Mouse (Mus musculus) hindbrain, embryonic 10.5 days (tissue): Measurements from ENCODE around the gene Mtmr6. TPM values are rescaled to one million over a fixed set of nuclear protein-coding genes. Genes with fewer than 3 reads are reported as not detected.

ENCODE experiments used
- DNase-seq: peaks from one replicate; pipeline ENCODE4 v3.0.0-alpha.2; 2017; ENCODE audit warnings: low spot score
- H3K27ac ChIP-seq: fragments of 300-500 bp; sonication (generic); 2 replicates; pipeline ENCODE4 v1.5.1; 2016; ENCODE audit warnings: mild to moderate bottlenecking, moderate library complexity
- H3K27me3 ChIP-seq: fragments of 300-500 bp; sonication (generic); 2 replicates; pipeline ENCODE4 v1.6.1; 2016; ENCODE audit warnings: mild to moderate bottlenecking; ENCODE audit not compliant: poor library complexity, insufficient read depth, severe bottlenecking
- H3K36me3 ChIP-seq: fragments of 300-500 bp; sonication (generic); 2 replicates; pipeline ENCODE4 v1.6.1; 2016; ENCODE audit warnings: mild to moderate bottlenecking, moderate library complexity
- H3K4me1 ChIP-seq: fragments of 300-500 bp; sonication (generic); replicated peaks from 2 replicates; pipeline ENCODE4 v1.6.1; 2016; ENCODE audit warnings: mild to moderate bottlenecking
- H3K4me3 ChIP-seq: fragments of 300-500 bp; sonication (generic); 2 replicates; pipeline ENCODE4 v1.5.1; 2016; ENCODE audit warnings: mild to moderate bottlenecking, moderate library complexity
- H3K9me3 ChIP-seq: fragments of 300-500 bp; sonication (generic); 2 replicates; pipeline ENCODE4 v1.6.1; 2016; ENCODE audit warnings: mild to moderate bottlenecking, moderate library complexity
- WGBS: fragments of 180-500 bp; shearing (Covaris S2); methylation state at CpG from one replicate; pipeline ENCODE4 v1.1.7; 2016; 5-methylcytosine and 5-hydroxymethylcytosine counted together
- polyA plus RNA-seq: library from polyadenylated mRNA; unstranded; fragments of >200 nt; fragmentation: Nextera tagmentation; extraction: Ambion mirVana; gene quantifications from 2 replicates; pipeline ENCODE4 v1.2.1, GENCODE M21; 2016

The Mtmr6 gene
- 32.2 and 35.9 TPM in 2 replicates for polyA plus RNA-seq

DNA sequence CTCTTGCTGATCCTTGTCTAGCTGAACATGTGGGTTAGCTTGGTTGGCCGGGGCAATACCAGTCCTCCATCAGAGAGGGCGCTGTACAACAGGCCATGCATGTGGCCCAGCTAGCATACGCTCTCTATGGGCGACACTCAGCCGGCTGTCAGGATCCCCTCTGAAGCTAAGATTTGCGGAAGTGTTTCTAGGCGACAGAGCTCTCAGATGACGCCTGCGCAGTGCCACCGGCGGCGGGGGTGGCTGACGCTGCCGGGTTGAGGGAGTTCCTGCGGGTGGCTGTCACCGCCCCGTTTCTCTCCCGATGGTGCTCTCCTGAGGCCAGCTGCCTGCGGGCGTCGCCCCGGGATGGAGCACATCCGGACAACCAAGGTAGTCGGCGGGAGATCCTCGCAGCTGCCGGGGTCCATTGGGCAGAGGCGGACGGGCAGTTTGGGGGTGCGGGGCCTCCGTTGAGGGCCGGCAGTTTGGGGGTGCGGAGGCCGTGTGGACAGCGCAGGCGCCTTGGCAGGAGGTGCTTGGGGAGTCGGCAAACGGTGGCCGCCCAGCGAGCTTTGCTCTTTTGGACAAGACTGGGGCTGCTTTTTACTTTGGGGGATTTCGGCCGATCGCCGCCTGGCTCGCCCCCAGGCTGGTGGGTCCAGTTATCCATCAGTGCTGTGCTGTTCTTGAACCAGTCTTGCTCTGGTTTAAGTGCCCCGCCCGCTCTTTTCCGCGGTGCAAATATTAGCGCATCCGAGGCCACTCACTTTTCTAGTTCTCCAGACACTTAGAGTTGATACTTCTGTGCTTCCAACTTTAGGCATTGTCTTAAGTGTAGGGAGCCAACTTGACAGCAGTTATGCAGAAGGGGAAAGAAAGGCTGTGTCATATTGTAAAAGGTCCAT, at the start of gene Mtmr6:
Mtmr6 (plus strand) TSS at position 239 of the 887 bp plus-strand sequence.
- Histone ChIP-seq H3K27me3 (no peaks in the 10 kb centered on the region), H3K36me3 (no peaks in the 10 kb centered on the region), H3K4me3 (peak within 1 kb of the TSS; percentile 82), H3K4me1 (peaks cover 17% of the 10 kb centered on the region), H3K9me3 (no peaks in the 10 kb centered on the region), H3K27ac (peak within 1 kb of the TSS; percentile 90)
- DNase-seq: peak; percentile 98
- WGBS: under 1% methylated on average over 51 of the region's 51 CpGs

DNA sequence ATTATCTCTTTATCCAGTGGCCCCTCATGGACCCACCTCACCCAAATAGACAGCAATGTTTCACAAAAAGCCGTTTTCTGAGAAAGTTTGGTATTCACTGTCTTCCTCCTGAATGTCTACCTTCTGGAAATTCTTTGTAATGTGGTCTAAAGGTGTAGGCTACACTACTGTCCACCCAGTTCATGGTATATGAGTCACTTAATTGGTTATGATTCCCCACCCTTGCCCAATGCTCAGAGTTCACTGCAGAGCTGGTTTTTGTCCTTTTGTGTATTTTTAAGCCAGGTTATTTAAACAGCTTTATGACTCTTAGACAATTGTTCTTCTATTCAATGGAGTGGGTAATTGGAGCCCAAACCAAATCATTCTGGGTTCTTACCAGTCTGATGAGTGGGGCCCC, 48.9 kb upstream of the Mtmr6 start:
- H3K36me3 ChIP-seq: peaks cover 45% of the 10 kb centered on the region
- no peak overlapping the region for H3K4me3 ChIP-seq
- no peaks in the 10 kb centered on the region for H3K4me1 ChIP-seq
- no peaks in the 10 kb centered on the region for H3K9me3 ChIP-seq
- no peak overlapping the region for H3K27ac ChIP-seq
- no peaks in the 10 kb centered on the region for H3K27me3 ChIP-seq
- DNase-seq: no peak
- WGBS: 90% methylated on average over 1 of the region's 1 CpGs

DNA sequence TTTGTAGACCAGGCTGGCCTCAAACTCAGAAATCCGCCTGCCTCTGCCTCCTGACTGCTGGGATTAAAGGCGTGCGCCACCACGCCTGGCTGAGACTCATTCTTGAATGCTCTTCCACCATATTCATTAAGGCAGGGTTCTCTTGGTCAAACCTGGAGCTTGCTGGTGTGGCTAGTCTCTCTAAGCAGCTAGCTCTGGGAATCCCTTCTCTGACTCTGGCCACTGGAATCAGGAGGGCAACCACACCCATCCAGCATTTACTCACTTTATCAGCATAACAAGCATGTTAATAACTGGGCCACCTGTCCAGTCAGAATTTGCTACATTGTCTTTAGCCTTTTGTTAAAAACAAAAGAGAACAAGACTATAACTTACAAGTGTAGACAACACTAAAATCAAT, 47.4 kb upstream of the Mtmr6 start:
- 95% methylated on average over 4 of the region's 4 CpGs for WGBS
- Histone ChIP-seq H3K27me3 (no peaks in the 10 kb centered on the region), H3K4me3 (no peak overlapping the region), H3K4me1 (no peaks in the 10 kb centered on the region), H3K9me3 (no peaks in the 10 kb centered on the region), H3K27ac (no peak overlapping the region), H3K36me3 (peaks cover 57% of the 10 kb centered on the region)
- no peak for DNase-seq

DNA sequence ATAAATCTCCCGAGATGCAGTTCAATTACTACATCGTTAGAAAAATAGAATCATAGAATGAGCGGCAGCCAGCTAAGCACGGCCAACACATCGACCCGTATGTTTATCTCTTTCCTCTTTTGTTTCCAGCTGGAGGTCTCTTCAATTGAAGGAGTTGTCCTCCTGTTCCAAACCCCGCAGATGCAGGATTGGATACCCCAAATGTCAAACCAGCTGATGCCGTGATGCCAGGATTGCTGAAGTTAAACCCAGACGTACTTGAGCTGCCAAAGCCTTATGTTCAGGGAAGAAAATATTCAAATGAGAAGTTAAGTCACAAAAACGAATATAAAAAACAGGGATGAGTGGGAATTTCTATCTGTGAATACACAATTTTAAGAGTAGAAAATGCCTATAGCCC, 45.1 kb upstream of the Mtmr6 start:
- 93% methylated on average over 10 of the region's 10 CpGs for WGBS
- Histone ChIP-seq H3K9me3 (no peaks in the 10 kb centered on the region), H3K4me1 (no peaks in the 10 kb centered on the region), H3K27me3 (no peaks in the 10 kb centered on the region), H3K27ac (no peak overlapping the region), H3K4me3 (no peak overlapping the region), H3K36me3 (peaks cover 62% of the 10 kb centered on the region)
- no peak for DNase-seq

DNA sequence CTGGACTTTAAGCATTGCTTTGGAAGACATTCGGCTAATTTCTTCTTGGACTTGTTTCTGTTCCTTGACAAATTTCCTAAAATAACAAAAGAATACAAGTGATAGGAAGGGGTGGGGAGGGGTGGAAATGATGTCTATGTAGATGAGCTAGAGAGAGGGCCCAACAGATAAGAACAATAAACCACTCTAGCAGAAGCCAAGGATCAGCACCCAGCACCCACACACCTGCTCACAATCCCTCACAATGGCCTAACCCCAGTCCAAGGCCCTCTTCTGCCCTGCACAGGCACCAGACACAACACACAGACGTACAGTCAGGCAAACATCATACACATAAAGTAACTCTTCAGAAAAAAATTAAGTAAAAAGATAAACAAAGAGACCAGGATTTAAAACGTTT, 26.5 kb upstream of the Mtmr6 start:
- 82% methylated on average over 3 of the region's 3 CpGs for WGBS
- Histone ChIP-seq H3K4me1 (no peaks in the 10 kb centered on the region), H3K4me3 (no peak overlapping the region), H3K27ac (no peak overlapping the region), H3K9me3 (no peaks in the 10 kb centered on the region), H3K36me3 (peaks cover 92% of the 10 kb centered on the region), H3K27me3 (no peaks in the 10 kb centered on the region)
- no peak for DNase-seq

DNA sequence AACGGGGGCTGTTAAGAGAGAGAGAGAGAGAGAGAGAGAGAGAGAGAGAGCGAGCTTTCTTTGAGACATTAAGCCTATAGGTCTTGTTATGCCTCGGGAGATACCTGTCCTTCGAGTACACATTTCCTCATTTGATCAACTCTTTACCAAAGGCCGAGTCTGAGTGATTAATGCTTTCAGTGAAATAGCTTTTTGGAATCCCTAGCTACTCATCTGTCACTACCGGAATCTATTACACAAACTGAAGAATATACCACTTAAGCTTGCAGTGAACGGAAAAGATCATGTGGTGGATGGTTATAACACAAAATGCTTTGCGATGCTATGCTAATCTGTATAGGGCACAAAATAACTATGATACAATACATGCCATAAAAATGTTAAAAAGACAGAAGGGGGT, 14.7 kb upstream of the Mtmr6 start:
- no peak for DNase-seq
- Histone ChIP-seq H3K4me1 (peaks cover 22% of the 10 kb centered on the region), H3K9me3 (no peaks in the 10 kb centered on the region), H3K27ac (peak overlapping the region; percentile 97), H3K4me3 (peak overlapping the region; percentile 82), H3K27me3 (no peaks in the 10 kb centered on the region), H3K36me3 (peaks cover 23% of the 10 kb centered on the region)
- WGBS: 33% methylated on average over 8 of the region's 8 CpGs

DNA sequence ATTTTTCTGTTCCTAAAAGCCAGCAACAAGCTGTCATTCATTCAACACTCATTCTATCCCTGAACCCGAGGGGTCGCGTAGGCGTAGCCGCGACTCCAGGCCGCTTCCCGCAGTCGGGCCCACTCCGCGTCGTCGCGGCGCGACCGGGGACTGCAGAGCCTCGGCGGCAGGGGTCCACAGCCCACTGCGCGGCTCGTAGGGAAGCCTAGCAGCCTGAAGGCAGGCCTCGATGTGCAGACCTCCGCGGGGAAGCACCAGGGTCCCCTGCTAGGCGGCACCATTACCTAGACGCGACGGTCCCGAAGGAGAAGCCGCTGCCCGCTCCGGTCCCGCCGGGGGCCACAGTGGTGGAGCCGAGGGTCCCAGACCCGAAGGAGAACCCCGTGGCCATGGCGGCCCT, 14.1 kb upstream of the Mtmr6 start:
- Histone ChIP-seq H3K27ac (peak overlapping the region; percentile 97), H3K4me3 (peak overlapping the region; percentile 82), H3K27me3 (no peaks in the 10 kb centered on the region), H3K4me1 (peaks cover 22% of the 10 kb centered on the region), H3K36me3 (peaks cover 20% of the 10 kb centered on the region), H3K9me3 (no peaks in the 10 kb centered on the region)
- no peak for DNase-seq
- WGBS: under 1% methylated on average over 39 of the region's 39 CpGs

DNA sequence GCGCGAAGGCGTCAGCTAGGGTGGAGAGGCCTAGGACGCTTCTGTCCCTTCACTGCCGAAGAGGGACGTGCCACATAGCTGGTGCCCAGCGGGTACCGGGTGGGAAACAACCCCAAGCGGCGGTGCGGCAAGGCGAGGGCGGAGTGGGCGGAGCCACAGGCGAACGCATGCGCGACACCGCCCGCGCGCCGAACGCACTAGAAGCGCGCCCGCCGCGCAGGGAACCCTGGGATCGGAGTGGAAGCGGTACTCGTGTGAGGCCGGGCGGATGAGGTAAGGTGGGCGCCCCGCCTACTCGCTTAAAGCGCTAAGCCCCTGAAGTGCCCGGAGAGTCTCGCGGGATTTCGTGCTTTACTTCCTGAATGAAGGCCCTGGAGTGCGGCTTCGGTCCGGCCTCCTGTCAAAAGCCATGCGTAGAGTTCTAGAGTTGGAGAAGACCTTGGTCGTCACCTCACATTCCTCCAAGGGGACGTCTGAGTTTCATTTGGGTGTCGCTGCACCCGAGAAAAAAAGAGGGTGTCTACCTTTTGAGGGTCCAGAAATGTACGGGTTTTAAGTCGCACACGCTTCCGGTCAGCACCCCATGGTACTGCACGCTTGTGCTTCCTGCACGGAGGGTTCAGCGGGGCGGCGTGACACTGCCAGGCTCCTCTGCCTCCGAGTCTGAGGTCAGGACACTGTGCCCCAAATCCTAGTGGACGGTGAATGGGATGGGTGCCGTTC, 13.6 kb upstream of the Mtmr6 start, which contains the start of the genes Nupl1 and Gm49336:
Nupl1 (minus strand) TSS at position 151 of the 723 bp plus-strand sequence.
Gm49336 (minus strand) TSS at position 227 of the 723 bp plus-strand sequence.
- peaks cover 22% of the 10 kb centered on the region for H3K4me1 ChIP-seq
- under 1% methylated on average over 62 of the region's 62 CpGs for WGBS

DNA sequence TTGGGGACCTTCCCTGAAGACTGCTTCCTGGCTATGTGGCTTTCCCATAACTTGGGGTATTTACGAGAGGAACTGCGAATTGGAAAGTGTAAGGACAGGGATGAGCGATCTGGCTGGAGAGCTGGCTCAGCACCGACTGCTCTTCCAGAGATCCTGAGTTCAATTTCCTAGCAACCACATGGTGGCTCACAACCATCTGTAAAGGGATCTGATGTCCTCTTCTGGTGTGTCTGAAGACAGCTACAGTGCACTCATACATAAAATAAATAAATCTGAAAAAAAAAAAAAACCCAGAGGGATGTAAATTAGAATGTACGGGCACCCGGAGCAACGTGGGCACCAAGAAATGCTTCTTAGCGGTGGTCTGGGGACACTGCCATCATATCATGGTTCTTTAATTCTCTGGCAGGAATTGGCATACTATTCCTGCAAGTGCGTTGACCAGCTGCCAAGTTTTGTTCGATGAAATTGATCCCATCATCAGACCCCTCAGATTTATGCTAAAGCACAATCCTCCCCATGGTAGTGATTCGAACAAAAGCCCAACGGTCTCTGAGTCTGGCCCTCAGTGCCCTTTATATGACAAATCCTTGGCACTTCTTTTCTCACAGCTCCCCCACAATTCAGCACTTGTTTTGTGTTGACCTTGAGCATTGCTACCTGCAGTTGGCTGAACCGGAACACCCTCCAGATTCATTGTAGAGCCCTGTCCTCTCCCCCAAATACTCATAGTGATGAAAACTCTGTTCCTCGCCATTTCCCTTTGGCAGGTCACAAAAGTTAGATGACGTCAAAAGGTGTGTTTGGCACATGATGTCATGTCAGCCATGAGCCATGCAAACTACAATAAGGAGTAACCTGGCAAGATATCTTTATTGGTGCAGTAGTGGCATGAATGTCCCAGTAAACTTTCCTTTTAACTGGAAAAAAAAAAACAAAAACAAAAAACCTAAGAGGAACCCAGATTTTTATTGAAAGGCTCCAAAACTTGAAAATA, 12.7 kb upstream of the Mtmr6 start:
- Histone ChIP-seq H3K4me1 (peaks cover 22% of the 10 kb centered on the region), H3K36me3 (peaks cover 7% of the 10 kb centered on the region; the same call in 1 of the 2 replicates), H3K9me3 (no peaks in the 10 kb centered on the region), H3K27me3 (no peaks in the 10 kb centered on the region), H3K4me3 (peak overlapping the region; percentile 82), H3K27ac (peak overlapping the region; percentile 97)
- 26% methylated on average over 15 of the region's 15 CpGs for WGBS
- DNase-seq: peak; percentile 3

More for the DNA sequence above, 13.6 kb upstream of the Mtmr6 start, which contains the start of the genes Nupl1 and Gm49336:
- H3K9me3 ChIP-seq: no peaks in the 10 kb centered on the region
- peak within 1 kb of the TSS; percentile 82 for H3K4me3 ChIP-seq
- DNase-seq: peak; percentile 97
- H3K36me3 ChIP-seq: peaks cover 14% of the 10 kb centered on the region
- peak within 1 kb of the TSS; percentile 97 for H3K27ac ChIP-seq
- no peaks in the 10 kb centered on the region for H3K27me3 ChIP-seq

DNA sequence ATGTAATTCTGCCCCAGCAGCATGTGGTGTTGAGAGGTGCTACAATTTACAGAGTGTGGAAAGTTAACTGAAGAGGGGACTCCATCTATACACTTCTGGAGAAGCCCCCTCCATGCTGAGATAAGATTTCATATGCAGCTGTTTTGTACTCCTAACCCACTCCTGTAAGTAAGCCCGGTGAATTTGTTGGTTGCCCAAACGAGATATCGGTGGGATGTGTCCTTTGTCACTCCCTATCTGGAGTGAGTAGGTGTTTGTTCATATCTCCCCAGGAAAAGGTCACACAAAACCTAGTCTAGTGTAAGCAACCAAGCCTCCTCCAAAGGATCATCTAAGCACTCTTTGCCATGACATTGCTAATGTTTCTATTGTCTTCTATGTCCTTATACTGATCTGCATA, 11.6 kb upstream of the Mtmr6 start:
- Histone ChIP-seq H3K27ac (no peak overlapping the region), H3K4me1 (peaks cover 22% of the 10 kb centered on the region), H3K4me3 (no peak overlapping the region), H3K9me3 (no peaks in the 10 kb centered on the region), H3K27me3 (no peaks in the 10 kb centered on the region), H3K36me3 (peaks cover 7% of the 10 kb centered on the region; the same call in 1 of the 2 replicates)
- 89% methylated on average over 3 of the region's 3 CpGs for WGBS
- DNase-seq: no peak

DNA sequence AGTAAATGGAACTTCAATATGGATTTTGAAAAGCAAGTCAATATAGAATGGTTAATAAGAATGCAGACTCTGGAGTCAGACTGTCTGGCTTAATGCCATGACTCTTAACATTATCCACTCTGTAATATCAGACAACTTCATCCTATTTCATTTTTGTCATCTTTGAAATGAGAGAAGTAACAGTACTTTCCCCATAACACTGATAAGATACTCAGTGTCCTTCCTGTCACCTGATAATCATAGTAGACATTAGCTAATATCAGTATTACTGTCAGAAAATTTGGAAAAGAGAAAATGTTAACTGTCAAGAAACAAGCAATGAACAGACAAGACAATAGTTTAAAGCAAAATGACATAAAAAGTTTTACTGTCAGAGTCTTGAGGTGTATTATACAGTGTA, 10.3 kb upstream of the Mtmr6 start:
- DNase-seq: no peak
- H3K4me3 ChIP-seq: no peak overlapping the region
- no peaks in the 10 kb centered on the region for H3K9me3 ChIP-seq

DNA sequence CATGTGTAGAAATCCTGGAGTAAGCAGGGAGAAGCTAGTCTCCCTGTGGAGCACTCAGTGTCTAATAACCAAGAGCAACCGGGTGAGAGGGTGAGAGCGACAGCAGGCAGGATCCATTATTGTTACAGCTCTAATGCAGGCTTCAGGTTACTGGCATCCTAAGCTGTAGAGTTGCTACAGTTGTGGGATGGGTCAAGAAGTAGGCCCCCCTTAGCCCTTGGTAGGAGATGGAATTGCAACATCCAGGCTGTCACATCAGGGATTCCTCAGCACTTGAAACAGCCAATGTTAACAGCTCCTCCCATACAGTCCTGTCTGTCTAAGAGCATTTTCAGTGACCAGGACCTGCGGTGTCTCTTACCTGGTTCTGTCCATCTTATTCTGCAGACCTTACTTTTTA, 8.7 kb upstream of the Mtmr6 start:
- Histone ChIP-seq H3K36me3 (no peaks in the 10 kb centered on the region), H3K9me3 (no peaks in the 10 kb centered on the region), H3K27me3 (no peaks in the 10 kb centered on the region), H3K4me3 (no peak overlapping the region), H3K4me1 (peaks cover 8% of the 10 kb centered on the region), H3K27ac (no peak overlapping the region)
- peak; percentile 15 for DNase-seq
- whole genome bisulfite sequencing: 31% methylated on average over 3 of the region's 3 CpGs

More for the DNA sequence above, 10.3 kb upstream of the Mtmr6 start:
- Histone ChIP-seq H3K36me3 (no peaks in the 10 kb centered on the region), H3K4me1 (peaks cover 15% of the 10 kb centered on the region), H3K27me3 (no peaks in the 10 kb centered on the region), H3K27ac (no peak overlapping the region)
